Mouse (Mus musculus) right cerebral cortex, postnatal 4 days (tissue): ENCODE measurements at regions not wholly inside any gene's neighbourhood (a gene's known extent, or its start where the extent isn't known, plus 50 kb on each side); places are given as distances from the start of the nearest gene placed in this dataset.

ENCODE experiments used
- DNase-seq: peaks from one replicate; pipeline ENCODE4 v3.0.0-alpha.2; 2022

- no peak for DNase-seq
Observed at GRCm38 (mm10) chr9:68476391-68476790, 177.2 kb upstream of the Rora start.

GRCm38 (mm10) chr9:68477466-68477865 lies 176.1 kb upstream of the Rora start:
- DNase-seq, result no peak

GRCm38 (mm10) chr9:68486646-68487045 lies 166.9 kb upstream of the Rora start:
- peak; percentile 5 for DNase-seq

GRCm38 (mm10) chr9:68491151-68491550 lies 162.4 kb upstream of the Rora start:
- DNase-seq, result no peak

GRCm38 (mm10) chr9:68521218-68521617 lies 132.4 kb upstream of the Rora start:
- DNase-seq, result peak; percentile 31

- no peak for DNase-seq
Observed at GRCm38 (mm10) chr9:68561767-68562552, 91.6 kb upstream of the Rora start.

- no peak for DNase-seq
Observed at GRCm38 (mm10) chr9:68563206-68563605, 90.4 kb upstream of the Rora start.

GRCm38 (mm10) chr9:68585751-68586150 lies 67.8 kb upstream of the Rora start:
- no peak for DNase-seq

- DNase-seq, result no peak
Observed at GRCm38 (mm10) chr9:68591023-68591422, 62.6 kb upstream of the Rora start.

- no peak for DNase-seq
Observed at GRCm38 (mm10) chr9:68592976-68593375, 60.6 kb upstream of the Rora start.

GRCm38 (mm10) chr9:68594586-68594985 lies 59.0 kb upstream of the Rora start:
- no peak for DNase-seq
